Mouse (Mus musculus) fat pad, adult 2 months (tissue): ENCODE data around the gene Txlnb.
"Not testable (repeated sequence)": the region's sequence is repeated elsewhere in the genome, so short reads cannot be mapped to it uniquely, and the experiment has no call there.

Experiments
- DNase-seq: peaks from one replicate; pipeline ENCODE4 v3.0.0-alpha.2; 2011; ENCODE audit warnings: low read depth, low spot score; ENCODE audit errors: extremely low read depth

Gene Txlnb

GRCm38 (mm10) chr10:17795767-17796631, at the start of gene Txlnb:
Gene Txlnb, plus strand, starts transcription at chr10:17796226.
- DNase-seq: no peak

GRCm38 (mm10) chr10:17752478-17752877, 43.5 kb upstream of the Txlnb start:
- no peak for DNase-seq

- no peak for DNase-seq
These were observed 36.3 kb upstream of the Txlnb start for GRCm38 (mm10) chr10:17759772-17760171.

GRCm38 (mm10) chr10:17760750-17761613, 35.0 kb upstream of the Txlnb start:
- DNase-seq: no peak

- no peak for DNase-seq
These were observed 34.4 kb upstream of the Txlnb start for GRCm38 (mm10) chr10:17761652-17762051.

- no peak for DNase-seq
These were observed 33.1 kb upstream of the Txlnb start for GRCm38 (mm10) chr10:17762946-17763345.

- DNase-seq: no peak
These were observed 26.2 kb upstream of the Txlnb start for GRCm38 (mm10) chr10:17769856-17770255.

GRCm38 (mm10) chr10:17772364-17772763, 23.7 kb upstream of the Txlnb start:
- no peak for DNase-seq

- no peak for DNase-seq
These were observed 21.7 kb upstream of the Txlnb start for GRCm38 (mm10) chr10:17774366-17774765.

- no peak for DNase-seq
These were observed 20.9 kb upstream of the Txlnb start for GRCm38 (mm10) chr10:17775079-17775478.

- DNase-seq: not testable (repeated sequence)
These were observed 19.3 kb upstream of the Txlnb start for GRCm38 (mm10) chr10:17776684-17777083.

GRCm38 (mm10) chr10:17786771-17787170, 9.3 kb upstream of the Txlnb start:
- DNase-seq: no peak

GRCm38 (mm10) chr10:17787938-17788337, 8.1 kb upstream of the Txlnb start:
- no peak for DNase-seq

GRCm38 (mm10) chr10:17788347-17788746, 7.7 kb upstream of the Txlnb start:
- no peak for DNase-seq

GRCm38 (mm10) chr10:17793926-17794325, 2.1 kb upstream of the Txlnb start:
- no peak for DNase-seq

- DNase-seq: no peak
These were observed 1.6 kb upstream of the Txlnb start for GRCm38 (mm10) chr10:17794443-17794842.

- DNase-seq: no peak
These were observed 799 bp upstream of the Txlnb start for GRCm38 (mm10) chr10:17795227-17795626.

- DNase-seq: no peak
These were observed 1.0 kb downstream of the Txlnb start for GRCm38 (mm10) chr10:17796846-17797631.

- DNase-seq: no peak
These were observed 1.7 kb downstream of the Txlnb start for GRCm38 (mm10) chr10:17797681-17798080.

- DNase-seq: no peak
These were observed 5.8 kb downstream of the Txlnb start for GRCm38 (mm10) chr10:17801788-17802187.

GRCm38 (mm10) chr10:17808526-17808925, 12.5 kb downstream of the Txlnb start:
- DNase-seq: no peak
